Mouse (Mus musculus) brain, embryonic 14.5 days (tissue): Measurements from ENCODE around the gene Dync1i2.

Experiments used
- CTCF ChIP-seq: fragments of 200-500 bp; IDR thresholded peaks from 2 replicates; pipeline ENCODE4 v1.5.1; 2012; ENCODE audit warnings: inconsistent platforms, mild to moderate bottlenecking, moderate library complexity, borderline replicate concordance; ENCODE audit not compliant: insufficient read depth, insufficient read length; ENCODE audit errors: extremely low read depth
- POLR2A ChIP-seq: fragments of 200-500 bp; IDR thresholded peaks from 2 replicates; pipeline ENCODE4 v1.6.1; 2012; ENCODE audit warnings: mild to moderate bottlenecking, inconsistent platforms, borderline replicate concordance; ENCODE audit not compliant: poor library complexity, insufficient read depth, insufficient read length, severe bottlenecking; ENCODE audit errors: extremely low read depth

GRCm38 (mm10) chr2:71211591-71212359 is at the start of gene Dync1i2:
- TF ChIP-seq CTCF (no peak), POLR2A (0 out of 2 replicates have a peak, but pooled peaks have one; percentile 20)
